Mouse (Mus musculus): ENCODE measurements around the gene Vwc2l. TPM values are rescaled to one million over a fixed set of nuclear protein-coding genes. Genes with fewer than 3 reads are reported as not detected.

The Vwc2l gene
- polyA plus RNA-seq, 1 experiment from 2014 or later, result not detected

DNA sequence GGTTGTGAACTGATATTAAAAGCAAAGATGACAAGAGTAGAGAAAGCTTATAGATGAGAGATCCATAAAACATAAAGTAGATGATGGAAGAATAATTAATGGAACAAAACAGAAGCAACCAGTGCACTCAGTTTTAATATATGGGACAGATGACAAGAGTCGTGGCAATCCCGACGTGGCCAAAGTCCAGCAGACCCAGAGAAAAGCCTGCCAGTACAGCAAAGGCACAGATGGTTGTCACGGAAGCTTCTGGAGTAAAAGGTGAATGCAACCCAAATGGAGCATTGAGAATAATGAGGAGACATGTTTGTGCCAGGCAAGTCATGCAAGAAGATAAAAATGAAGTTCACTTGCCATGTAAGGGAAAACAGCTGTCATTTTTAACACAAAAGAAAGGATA is 207.5 kb downstream of the Vwc2l start:
- Histone ChIP-seq H3K36me3 (no peaks in the 10 kb centered on the region), H3K27me3 (ENCODE audit: insufficient read depth, poor library complexity, severe bottlenecking) (no peaks in the 10 kb centered on the region), H3K4me3 (no peak overlapping the region), H3K9me3 (no peaks in the 10 kb centered on the region), H3K27ac (no peak overlapping the region), H3K4me1 (no peaks in the 10 kb centered on the region)
- no peak for DNase-seq (ENCODE audit: low spot score)
- WGBS, result 85% methylated on average over 4 of the region's 4 CpGs

Data from heart, embryonic 10.5 days (tissue).